Mouse (Mus musculus) myocyte (in vitro differentiated cells): ENCODE measurements around the gene Cntn2.

Experiments used
- E2F4 ChIP-seq: IDR thresholded peaks from one replicate; pipeline ENCODE4 v1.6.1; 2011; ENCODE audit warnings: mild to moderate bottlenecking, control low read depth, moderate library complexity; ENCODE audit not compliant: insufficient read depth
- MAX ChIP-seq: IDR thresholded peaks from one replicate; pipeline ENCODE4 v1.6.1; 2011; ENCODE audit warnings: low read depth, mild to moderate bottlenecking, control low read depth
- POLR2A ChIP-seq: IDR thresholded peaks from one replicate; pipeline ENCODE4 v1.6.1; 2011; ENCODE audit warnings: low read depth, mild to moderate bottlenecking, control low read depth, moderate library complexity; ENCODE audit not compliant: insufficient read length
- POLR2AphosphoS2 ChIP-seq: IDR thresholded peaks from one replicate; pipeline ENCODE4 v1.6.1; 2011; ENCODE audit warnings: low read depth, control low read depth; ENCODE audit not compliant: insufficient read length
- SRF ChIP-seq: IDR thresholded peaks from one replicate; pipeline ENCODE4 v1.6.1; 2011; ENCODE audit warnings: low read depth; ENCODE audit not compliant: control insufficient read depth, insufficient read length
- TCF12 ChIP-seq: IDR thresholded peaks from one replicate; pipeline ENCODE4 v1.6.1; 2011; ENCODE audit warnings: mild to moderate bottlenecking, control low read depth; ENCODE audit not compliant: poor library complexity, insufficient read depth, severe bottlenecking
- TCF3 ChIP-seq: IDR thresholded peaks from one replicate; pipeline ENCODE4 v1.6.1; 2011; ENCODE audit warnings: low read depth, control low read depth; ENCODE audit not compliant: insufficient read length

GRCm38 (mm10) chr1:132500535-132500934 lies 42.5 kb downstream of the Cntn2 start:
- TF ChIP-seq E2F4 (no peak), TCF3 (no peak), POLR2A (no peak), TCF12 (no peak), POLR2AphosphoS2 (no peak), MAX (no peak), SRF (no peak)
